12 mouse cellular contexts compared by ENCODE assay signal in genomic region chr4:34960781-34961560, GRCm38 (mm10).
DNase-seq lines count a peak whose midpoint lies in the region; ATAC-seq and TF ChIP-seq lines count a peak whose summit lies in the region.
"Had no signal": no experiment of that assay in that cellular context is flagged by ENCODE, and none has a peak within 500 bp of the region (broad histone marks: within the 10 kb centered on the region; RNA-seq: fewer than 3 reads in every experiment).

No protein-coding gene starts in this region.

- no peaks in the 10 kb centered on the region for H3K27me3 ChIP-seq in forebrain, postnatal 0 days (ENCODE audit: insufficient read depth, low read length)
- H3K27me3 ChIP-seq in forebrain, embryonic 13.5 days = no peaks in the 10 kb centered on the region
- no peaks in the 10 kb centered on the region for H3K27me3 ChIP-seq in testis, adult 2 months (ENCODE audit: control insufficient read depth, insufficient read depth, low read length)
- H3K27me3 ChIP-seq: limb, embryonic 12.5 days; midbrain, embryonic 12.5 days had no signal

- peak; percentile 66 for DNase-seq in forebrain, postnatal 0 days
- DNase-seq in layer of hippocampus, adult 11-12 months (ENCODE audit: low spot score) = peak; percentile 48
- no peak for DNase-seq in layer of hippocampus, postnatal 10 days (ENCODE audit: low spot score in 2 of 2)
- no peak for DNase-seq in testis, postnatal 10 days (ENCODE audit: low spot score)
- peak; percentile 46 for DNase-seq in telencephalon, adult 2 months (ENCODE audit: low read depth, low spot score)
- DNase-seq in gastrocnemius, adult 18-20 months (ENCODE audit: low spot score) = no peak
- DNase-seq: adrenal gland, postnatal 14 days; cerebellum, postnatal 25 days had no signal

- H3K9me3 ChIP-seq in forebrain, postnatal 0 days (ENCODE audit: low read length) = no peaks in the 10 kb centered on the region
- H3K9me3 ChIP-seq in forebrain, embryonic 13.5 days (replicated peaks) = no peaks in the 10 kb centered on the region
- H3K9me3 ChIP-seq: limb, embryonic 12.5 days; midbrain, embryonic 12.5 days had no signal

- H3K27ac ChIP-seq in forebrain, postnatal 0 days (ENCODE audit: low read depth, low read length) = no peak overlapping the region
- H3K27ac ChIP-seq in forebrain, embryonic 13.5 days = no peak overlapping the region
- H3K27ac ChIP-seq in testis, adult 2 months (ENCODE audit: control insufficient read depth, insufficient read depth, low read depth, low read length) = no peak overlapping the region
- H3K27ac ChIP-seq: limb, embryonic 12.5 days; midbrain, embryonic 12.5 days had no signal

- peak; percentile 76 for ATAC-seq in forebrain, postnatal 0 days
- no peak for ATAC-seq in forebrain, embryonic 13.5 days

- no peaks in the 10 kb centered on the region for H3K4me1 ChIP-seq in forebrain, postnatal 0 days (ENCODE audit: insufficient read depth)
- no peaks in the 10 kb centered on the region for H3K4me1 ChIP-seq in forebrain, embryonic 13.5 days
- H3K4me1 ChIP-seq in testis, adult 2 months (ENCODE audit: control insufficient read depth, insufficient read depth, low read length) = peaks cover 2% of the 10 kb centered on the region; the same call in 1 of the 2 replicates
- H3K4me1 ChIP-seq: midbrain, embryonic 12.5 days had no signal

- peak; percentile 80 for TF ChIP-seq CTCF in forebrain, postnatal 0 days (IDR thresholded peaks at IDR 0.05; ENCODE audit: low read depth)
- TF ChIP-seq CTCF in testis, adult 2 months (IDR thresholded peaks at IDR 0.05; ENCODE audit: control insufficient read depth, insufficient read depth, insufficient replicate concordance, low read depth, low read length) = no peak

- 74% methylated on average over 15 of the region's 15 CpGs for WGBS in forebrain, postnatal 0 days
- 79% methylated on average over 15 of the region's 15 CpGs for WGBS in forebrain, embryonic 13.5 days

- no peaks in the 10 kb centered on the region for H3K36me3 ChIP-seq in forebrain, postnatal 0 days (ENCODE audit: insufficient read depth)
- no peaks in the 10 kb centered on the region for H3K36me3 ChIP-seq in forebrain, embryonic 13.5 days (ENCODE audit: poor library complexity, severe bottlenecking)
- H3K36me3 ChIP-seq in testis, adult 2 months (ENCODE audit: control insufficient read depth, insufficient read depth, low read length) = no peaks in the 10 kb centered on the region
- H3K36me3 ChIP-seq: limb, embryonic 12.5 days; midbrain, embryonic 12.5 days had no signal

- no peak overlapping the region for H3K9ac ChIP-seq in forebrain, postnatal 0 days
- no peak overlapping the region for H3K9ac ChIP-seq in forebrain, embryonic 13.5 days
- H3K9ac ChIP-seq: limb, embryonic 12.5 days; midbrain, embryonic 12.5 days had no signal

- no peak for TF ChIP-seq POLR2A in testis, adult 2 months (IDR thresholded peaks at IDR 0.05; ENCODE audit: control insufficient read depth, low read depth, low read length)

- no peak overlapping the region for H3K4me2 ChIP-seq in forebrain, postnatal 0 days (ENCODE audit: low read depth)
- H3K4me2 ChIP-seq in forebrain, embryonic 13.5 days = no peak overlapping the region
- H3K4me2 ChIP-seq: limb, embryonic 12.5 days; midbrain, embryonic 12.5 days had no signal

- no peak overlapping the region for H3K4me3 ChIP-seq in forebrain, postnatal 0 days (ENCODE audit: low read depth, low read length)
- no peak overlapping the region for H3K4me3 ChIP-seq in forebrain, embryonic 13.5 days
- H3K4me3 ChIP-seq in testis, adult 2 months (ENCODE audit: control insufficient read depth, low read depth, low read length) = peak overlapping the region; percentile 65
- H3K4me3 ChIP-seq: limb, embryonic 12.5 days; midbrain, embryonic 12.5 days had no signal

Comparison
In these comparisons a context has a peak if more than half of its experiments do, and no peak if none do; other contexts are left out.
1. DNase-seq: peak in forebrain, postnatal 0 days (single experiment), layer of hippocampus, adult 11-12 months (single experiment) and telencephalon, adult 2 months (single experiment); none in layer of hippocampus, postnatal 10 days (0 of 2), testis, postnatal 10 days (single experiment) and gastrocnemius, adult 18-20 months (single experiment).